Mouse (Mus musculus) MEL (cell line): Measurements from ENCODE around the gene Dnajb11. TPM values are rescaled to one million over a fixed set of nuclear protein-coding genes. Genes with fewer than 3 reads are reported as not detected.

Experiments used
- DNase-seq: peaks from one replicate; pipeline ENCODE4 v3.0.0; 2011; ENCODE audit warnings: low read depth, low spot score
- H3K27ac ChIP-seq: 2 replicates; pipeline ENCODE4 v1.5.1; 2012; ENCODE audit warnings: low read depth, mild to moderate bottlenecking, control low read depth, low read length, moderate library complexity; ENCODE audit not compliant: control insufficient read depth
- H3K27me3 ChIP-seq, 2 experiments: fragments of 150-350 bp in 1 of 2; sonication (generic) in 1 of 2; 2 replicates each; pipeline ENCODE4 v1.6.1; 2012; ENCODE audit warnings: low read length in 2 of 2, mild to moderate bottlenecking in 2 of 2, improper control_type of control experiment in 1 of 2, moderate library complexity in 1 of 2; ENCODE audit not compliant: insufficient read depth in 2 of 2, control insufficient read depth in 1 of 2
- H3K36me3 ChIP-seq, 2 experiments: 2 replicates each; pipeline ENCODE4 v1.6.1; 2012 to 2014; ENCODE audit warnings: low read length in 2 of 2, improper control_type of control experiment in 1 of 2, inconsistent platforms in 1 of 2, mild to moderate bottlenecking in 1 of 2; ENCODE audit not compliant: insufficient read depth in 2 of 2, control insufficient read depth in 1 of 2
- H3K4me1 ChIP-seq, 2 experiments: fragments of 150-350 bp in 1 of 2; sonication (generic) in 1 of 2; 2 replicates each; pipeline ENCODE4 v1.6.1; 2012; ENCODE audit warnings: low read length in 2 of 2, improper control_type of control experiment in 1 of 2, mild to moderate bottlenecking in 1 of 2; ENCODE audit not compliant: insufficient read depth in 2 of 2, control insufficient read depth in 1 of 2
- H3K4me3 ChIP-seq, 2 experiments: fragments of 150-350 bp in 1 of 2; sonication (generic) in 1 of 2; 2 replicates each; pipeline ENCODE4 v1.5.1; 2012; ENCODE audit warnings: low read depth in 2 of 2, low read length in 2 of 2, mild to moderate bottlenecking in 2 of 2, moderate library complexity in 2 of 2, control low read depth in 1 of 2, improper control_type of control experiment in 1 of 2; ENCODE audit not compliant: control insufficient read depth in 1 of 2, insufficient read depth in 1 of 2
- H3K79me2 ChIP-seq: 2 replicates; pipeline ENCODE4 v1.6.1; 2012; ENCODE audit warnings: mild to moderate bottlenecking, low read length, moderate library complexity; ENCODE audit not compliant: control insufficient read depth, poor library complexity, insufficient read depth
- H3K9ac ChIP-seq: 2 replicates; pipeline ENCODE4 v1.6.1; 2012; ENCODE audit warnings: low read depth, mild to moderate bottlenecking, control low read depth, low read length, moderate library complexity; ENCODE audit not compliant: control insufficient read depth, poor library complexity, severe bottlenecking
- H3K9me3 ChIP-seq: fragments of 150-350 bp; sonication (generic); replicated peaks from 2 replicates; pipeline ENCODE4 v1.6.1; 2012; ENCODE audit warnings: mild to moderate bottlenecking, low read length, improper control_type of control experiment, moderate library complexity; ENCODE audit not compliant: insufficient read depth
- BHLHE40 ChIP-seq: IDR thresholded peaks from 2 replicates; pipeline ENCODE4 v1.6.1; 2012; ENCODE audit warnings: low read depth, mild to moderate bottlenecking, inconsistent platforms, low read length, improper control_type of control experiment, borderline replicate concordance
- CHD2 ChIP-seq: IDR thresholded peaks from 2 replicates; pipeline ENCODE4 v1.6.1; 2011; ENCODE audit warnings: low read length, improper control_type of control experiment
- CTCF ChIP-seq, 3 experiments: IDR thresholded peaks in 2 of 3; conservative IDR thresholded peaks in 1 of 3; 2 replicates each; pipeline ENCODE4 v1.5.1; 2011 to 2012; ENCODE audit warnings: low read length in 3 of 3, low read depth in 2 of 3, mild to moderate bottlenecking in 2 of 3, improper control_type of control experiment in 1 of 3, inconsistent platforms in 1 of 3, mixed read lengths in 1 of 3, moderate library complexity in 1 of 3; ENCODE audit not compliant: control insufficient read depth in 1 of 3, insufficient read depth in 1 of 3, poor library complexity in 1 of 3, severe bottlenecking in 1 of 3
- ELF1 ChIP-seq: IDR thresholded peaks from 2 replicates; pipeline ENCODE4 v1.6.1; 2014; ENCODE audit warnings: low read depth, mild to moderate bottlenecking, inconsistent platforms, low read length, improper control_type of control experiment, moderate library complexity
- EP300 ChIP-seq, 2 experiments: IDR thresholded peaks; 2 replicates each; pipeline ENCODE4 v1.6.1; 2011; ENCODE audit warnings: improper control_type of control experiment in 2 of 2, low read length in 2 of 2, low read depth in 1 of 2, mild to moderate bottlenecking in 1 of 2
- ETS1 ChIP-seq: IDR thresholded peaks from 2 replicates; pipeline ENCODE4 v1.6.1; 2012; ENCODE audit warnings: low read depth, mild to moderate bottlenecking, inconsistent platforms, low read length, improper control_type of control experiment, moderate library complexity
- GABPA ChIP-seq: IDR thresholded peaks from 2 replicates; pipeline ENCODE4 v1.6.1; 2012; ENCODE audit warnings: low read depth, mild to moderate bottlenecking, inconsistent platforms, low read length, improper control_type of control experiment, moderate library complexity
- GATA1 ChIP-seq: IDR thresholded peaks from 2 replicates; pipeline ENCODE4 v1.6.1; 2011; ENCODE audit warnings: low read depth, low read length, improper control_type of control experiment
- JUND ChIP-seq: IDR thresholded peaks from 2 replicates; pipeline ENCODE4 v1.6.1; 2011; ENCODE audit warnings: low read depth, mild to moderate bottlenecking, improper control_type of control experiment, low read length
- KAT2A ChIP-seq: conservative IDR thresholded peaks from 2 replicates; pipeline ENCODE4 v1.6.1; 2012; ENCODE audit warnings: low read depth, low read length, improper control_type of control experiment, inconsistent platforms
- MEF2A ChIP-seq: IDR thresholded peaks from 2 replicates; pipeline ENCODE4 v1.6.1; 2014; ENCODE audit warnings: low read depth, mild to moderate bottlenecking, inconsistent platforms, low read length, improper control_type of control experiment; ENCODE audit not compliant: poor library complexity, insufficient replicate concordance, severe bottlenecking; ENCODE audit errors: extremely low read depth
- MYB ChIP-seq: IDR thresholded peaks from 2 replicates; pipeline ENCODE4 v1.6.1; 2011; ENCODE audit warnings: mild to moderate bottlenecking, low read depth, low read length, improper control_type of control experiment
- MYC ChIP-seq: IDR thresholded peaks from 2 replicates; pipeline ENCODE4 v1.6.1; 2011; ENCODE audit warnings: low read depth, mild to moderate bottlenecking, low read length, improper control_type of control experiment, moderate library complexity
- NELFE ChIP-seq: IDR thresholded peaks from 2 replicates; pipeline ENCODE4 v1.6.1; 2011; ENCODE audit warnings: low read depth, low read length, improper control_type of control experiment
- NRF1 ChIP-seq: IDR thresholded peaks from 2 replicates; pipeline ENCODE4 v1.6.1; 2014; ENCODE audit warnings: low read depth, mild to moderate bottlenecking, inconsistent platforms, low read length, improper control_type of control experiment, moderate library complexity; ENCODE audit not compliant: poor library complexity, insufficient read depth, severe bottlenecking
- POLR2A ChIP-seq, 2 experiments: IDR thresholded peaks; 2 replicates each; pipeline ENCODE4 v1.6.1; 2011 to 2012; ENCODE audit warnings: low read length in 2 of 2, mild to moderate bottlenecking in 2 of 2, control low read depth in 1 of 2, improper control_type of control experiment in 1 of 2, low read depth in 1 of 2, moderate library complexity in 1 of 2; ENCODE audit not compliant: control insufficient read depth in 1 of 2, insufficient read depth in 1 of 2, poor library complexity in 1 of 2
- POLR2AphosphoS2 ChIP-seq: IDR thresholded peaks from 2 replicates; pipeline ENCODE4 v1.6.1; 2011; ENCODE audit warnings: low read length, improper control_type of control experiment
- POLR2AphosphoS5 ChIP-seq: IDR thresholded peaks from 2 replicates; pipeline ENCODE4 v1.6.1; 2012; ENCODE audit warnings: low read depth, borderline replicate concordance, mild to moderate bottlenecking, inconsistent platforms, low read length, moderate library complexity, mixed read lengths
- TAL1 ChIP-seq: IDR thresholded peaks from 2 replicates; pipeline ENCODE4 v1.6.1; 2012; ENCODE audit warnings: mild to moderate bottlenecking, inconsistent platforms, low read length, moderate library complexity, mixed read lengths
- TBP ChIP-seq: IDR thresholded peaks from 2 replicates; pipeline ENCODE4 v1.8.0; 2011; ENCODE audit warnings: low read depth, low read length, improper control_type of control experiment
- TCF12 ChIP-seq: IDR thresholded peaks from 2 replicates; pipeline ENCODE4 v1.6.1; 2014; ENCODE audit warnings: low read depth, mild to moderate bottlenecking, inconsistent platforms, low read length, improper control_type of control experiment, moderate library complexity
- USF2 ChIP-seq, 2 experiments: IDR thresholded peaks; 2 replicates each; pipeline ENCODE4 v1.6.1; 2011 to 2012; ENCODE audit warnings: improper control_type of control experiment in 2 of 2, low read length in 2 of 2, borderline replicate concordance in 1 of 2, inconsistent platforms in 1 of 2, low read depth in 1 of 2, mild to moderate bottlenecking in 1 of 2; ENCODE audit not compliant: insufficient read depth in 1 of 2
- ZC3H11A ChIP-seq: IDR thresholded peaks from 2 replicates; pipeline ENCODE4 v1.6.1; 2012; ENCODE audit warnings: low read depth, mild to moderate bottlenecking, inconsistent platforms, low read length, improper control_type of control experiment
- ZMIZ1 ChIP-seq: IDR thresholded peaks from 2 replicates; pipeline ENCODE4 v1.6.1; 2012; ENCODE audit warnings: low read depth, mild to moderate bottlenecking, inconsistent platforms, low read length, improper control_type of control experiment, moderate library complexity
- polyA plus RNA-seq, 2 experiments: library from polyadenylated mRNA; stranded (reverse) in 1 of 2; unstranded in 1 of 2; fragments of >175 nt in 1 of 2; fragments of >200 nt in 1 of 2; gene quantifications; 2 replicates each; pipeline versions ENCODE4 v1.2.1 to v1.2.4; 2012; ENCODE audit warnings: low replicate concordance in 2 of 2, low read depth in 1 of 2; ENCODE audit not compliant: insufficient read length in 2 of 2, insufficient read depth in 1 of 2, missing spikeins in 1 of 2
- total RNA-seq: library from RNA; depleted of rRNA; stranded (reverse); fragments of 300-350 nt; gene quantifications from 2 replicates; pipeline ENCODE4 v1.2.3, GENCODE M21; 2012

Dnajb11 gene
- total and polyA plus RNA-seq, 3 experiments: 90.2 to 147 (median 139) TPM

DNA sequence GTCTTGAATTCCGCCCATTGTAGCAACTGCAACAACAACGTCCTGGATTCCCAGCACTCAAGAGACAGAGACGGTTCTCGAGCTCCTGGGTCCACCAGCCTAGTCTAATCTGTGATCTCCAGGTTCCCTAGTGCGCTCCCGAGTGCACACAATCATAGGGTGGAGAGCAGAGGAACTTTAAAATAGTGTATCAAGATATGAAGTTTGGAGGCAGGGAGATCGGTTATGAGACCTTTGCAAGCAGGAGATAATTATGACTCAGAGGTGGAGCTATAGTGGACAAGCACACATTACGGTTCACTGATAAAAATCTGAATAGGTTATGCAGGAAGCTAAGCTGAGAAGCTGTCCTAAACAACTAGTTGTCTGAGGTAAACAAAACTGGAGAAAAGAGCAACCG, 872 bp upstream of the Dnajb11 start:
- H3K9ac ChIP-seq: peak overlapping the region; percentile 79
- no peaks in the 10 kb centered on the region for H3K27me3 ChIP-seq
- peaks cover 31% of the 10 kb centered on the region for H3K79me2 ChIP-seq
- TF ChIP-seq TAL1: peak; percentile 40; the same call in 1 of the 2 replicates
- TF ChIP-seq GABPA: no peak
- no peak for TF ChIP-seq ELF1
- TF ChIP-seq KAT2A: no peak
- no peak for TF ChIP-seq MYC
- peak; percentile 72 to 84 for TF ChIP-seq EP300 (IDR thresholded peaks at IDR 0.05; ENCODE audit: low read depth in 1 of 2, low read length in 2 of 2)
- TF ChIP-seq GATA1: peak; percentile 90
- TF ChIP-seq TCF12: peak; percentile 83
- peak; percentile 71 for TF ChIP-seq ETS1
- TF ChIP-seq JUND: peak; percentile 57; the same call in 1 of the 2 replicates
- TF ChIP-seq ZMIZ1: no peak
- TF ChIP-seq MYB: 0 out of 2 replicates have a peak, but pooled peaks have one; percentile 23
- 0 out of 2 replicates have a peak, but pooled peaks have one; percentile 38 for TF ChIP-seq MEF2A
- H3K27ac ChIP-seq: peak overlapping the region; percentile 99
- peaks cover 7 to 32% of the 10 kb centered on the region in 2 experiments for H3K36me3 ChIP-seq
- peaks cover 16 to 20% of the 10 kb centered on the region in 2 experiments for H3K4me1 ChIP-seq
- H3K4me3 ChIP-seq: peak overlapping the region; percentile 68 to 80
- peak; percentile 82 for DNase-seq
- H3K9me3 ChIP-seq: no peaks in the 10 kb centered on the region

DNA sequence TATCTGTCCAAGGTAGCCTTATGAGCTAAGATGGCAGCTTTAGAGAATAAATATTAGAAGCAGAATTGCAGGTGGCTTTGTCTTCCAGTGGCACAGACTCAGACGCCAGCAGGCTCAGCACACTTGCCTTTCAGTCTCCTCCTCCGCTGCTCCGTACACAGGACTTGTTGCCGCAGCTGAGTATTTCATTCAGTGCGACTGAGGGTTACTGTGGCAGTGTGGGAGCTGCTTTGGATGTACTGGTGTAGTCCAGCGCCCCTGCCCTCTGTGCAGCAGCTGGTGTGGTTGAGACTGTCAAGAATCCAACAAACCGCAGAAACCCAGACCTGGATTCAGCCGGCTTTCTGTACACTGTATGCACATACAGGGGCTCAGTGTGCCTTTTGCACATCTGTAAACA, 14.8 kb downstream of the Dnajb11 start:
- peaks cover 0 to 13% of the 10 kb centered on the region in 2 experiments; a peak in 3 of 4 replicates for H3K36me3 ChIP-seq
- H3K9ac ChIP-seq: no peak overlapping the region
- H3K9me3 ChIP-seq: no peaks in the 10 kb centered on the region
- no peaks in the 10 kb centered on the region for H3K79me2 ChIP-seq
- DNase-seq: no peak
- no peaks in the 10 kb centered on the region for H3K27me3 ChIP-seq
- H3K4me1 ChIP-seq: no peaks in the 10 kb centered on the region
- no peak overlapping the region for H3K27ac ChIP-seq
- H3K4me3 ChIP-seq: no peak overlapping the region
- TF ChIP-seq POLR2AphosphoS5 (no peak), ZC3H11A (no peak), NRF1 (no peak), CTCF (IDR thresholded peaks at IDR 0.05 in 2 of 3, conservative IDR thresholded peaks at IDR 0.05 in 1 of 3; ENCODE audit: control insufficient read depth in 1 of 3, insufficient read depth in 1 of 3, low read depth in 2 of 3, low read length in 3 of 3, poor library complexity in 1 of 3, severe bottlenecking in 1 of 3) (no peak), POLR2AphosphoS2 (no peak), TBP (no peak), JUND (no peak), POLR2A (IDR thresholded peaks at IDR 0.05; ENCODE audit: control insufficient read depth in 1 of 2, insufficient read depth in 1 of 2, low read depth in 1 of 2, low read length in 2 of 2, poor library complexity in 1 of 2) (no peak), CHD2 (no peak), NELFE (no peak), GATA1 (no peak), USF2 (IDR thresholded peaks at IDR 0.05; ENCODE audit: borderline replicate concordance in 1 of 2, insufficient read depth in 1 of 2, low read depth in 1 of 2, low read length in 2 of 2) (no peak), BHLHE40 (no peak)
- TF ChIP-seq, all 39 proteins: peak for 0
